Mouse (Mus musculus): ENCODE measurements around the gene Ccnd2. TPM values are rescaled to one million over a fixed set of nuclear protein-coding genes. Genes with fewer than 3 reads are reported as not detected.

The Ccnd2 gene
- total RNA-seq, 1 experiment from 2014 or later: 61.4 TPM

DNA sequence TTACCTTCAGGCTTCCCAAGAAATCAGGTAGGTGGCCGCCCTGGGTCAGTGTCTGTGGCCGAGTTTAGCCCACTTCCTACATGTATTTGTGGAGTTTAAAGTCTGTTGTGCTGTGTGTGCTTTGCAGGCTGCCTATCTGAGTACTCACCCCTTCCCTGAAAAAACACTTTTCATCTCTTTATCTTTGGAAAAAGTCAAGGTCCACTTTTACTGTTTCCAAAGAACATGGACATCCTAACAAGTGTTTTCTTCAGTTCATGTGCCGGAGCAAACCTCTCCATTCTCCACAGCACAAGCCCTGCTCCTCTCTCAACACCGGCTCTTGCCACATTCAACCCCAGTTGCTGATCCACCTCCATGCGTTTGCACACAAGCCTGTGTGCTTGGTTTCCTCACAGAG is 29.0 kb downstream of the Ccnd2 start:
- ATAC-seq (replicated peaks; ENCODE audit: insufficient number of reproducible peaks, low FRiP score, low TSS enrichment, poor library complexity, severe bottlenecking): no peak

DNA sequence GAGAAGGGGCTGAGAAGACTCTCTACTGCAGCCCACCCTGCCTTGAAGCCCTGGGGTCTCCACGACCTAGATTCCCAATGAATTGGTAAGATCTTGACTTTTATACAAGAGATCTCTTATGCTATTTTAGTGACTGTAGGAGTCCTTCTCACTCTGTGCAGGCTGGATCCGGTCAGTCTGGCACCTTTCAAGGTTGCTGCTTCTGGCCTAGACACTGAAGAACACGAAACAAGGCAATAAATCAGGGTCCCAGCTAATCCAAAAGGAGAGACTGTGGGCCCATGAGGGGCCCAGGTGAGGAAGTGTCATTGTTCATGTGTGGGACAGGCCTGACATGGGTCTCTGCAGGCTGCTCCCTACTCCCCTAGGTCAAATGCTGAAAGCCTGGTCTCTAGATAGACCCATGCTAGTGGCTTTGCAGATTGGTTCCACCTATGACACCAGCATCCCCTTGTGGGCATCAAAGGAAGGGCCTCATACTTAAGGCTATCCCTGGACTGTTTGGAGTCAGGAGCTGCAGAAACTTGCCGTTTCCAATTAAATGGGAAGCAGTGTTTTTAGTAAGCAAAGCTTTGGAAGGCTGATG is 29.7 kb downstream of the Ccnd2 start:
- no peak for ATAC-seq (replicated peaks; ENCODE audit: insufficient number of reproducible peaks, low FRiP score, low TSS enrichment, poor library complexity, severe bottlenecking)

DNA sequence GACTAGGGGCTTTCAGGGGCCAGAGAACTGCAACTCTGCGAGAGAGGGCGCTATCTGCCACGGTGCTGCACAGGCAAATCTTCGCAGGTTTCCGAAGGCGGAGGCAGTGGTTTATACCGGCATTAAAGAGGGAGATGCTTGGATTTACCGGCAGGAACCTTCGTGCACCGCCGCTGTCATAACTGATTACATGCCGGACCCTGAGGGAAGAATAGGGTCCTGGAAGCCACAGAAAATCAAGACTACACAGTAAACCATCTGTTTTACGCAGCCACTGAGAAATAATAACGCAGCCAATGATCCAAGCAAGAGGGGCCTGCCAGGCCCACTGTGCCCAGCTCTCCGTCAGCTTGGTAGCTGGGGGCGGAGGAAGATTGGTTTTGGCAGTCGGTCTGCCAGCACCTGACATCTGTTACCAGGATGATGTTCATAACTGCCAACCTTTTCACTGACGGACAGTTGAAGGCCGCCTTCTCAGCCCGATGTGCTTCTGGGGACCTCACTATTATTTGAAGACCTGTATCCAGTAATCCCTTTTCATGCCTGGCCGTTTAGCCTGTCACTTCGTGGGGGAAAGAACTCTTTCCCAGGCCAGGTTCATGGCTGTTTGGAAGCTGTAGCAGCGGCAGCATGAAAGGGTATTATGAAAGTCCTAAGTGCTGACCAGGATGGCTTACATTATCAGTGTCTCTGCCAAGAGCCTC is 37.1 kb downstream of the Ccnd2 start:
- no peak for ATAC-seq (replicated peaks; ENCODE audit: insufficient number of reproducible peaks, low FRiP score, low TSS enrichment, poor library complexity, severe bottlenecking)

DNA sequence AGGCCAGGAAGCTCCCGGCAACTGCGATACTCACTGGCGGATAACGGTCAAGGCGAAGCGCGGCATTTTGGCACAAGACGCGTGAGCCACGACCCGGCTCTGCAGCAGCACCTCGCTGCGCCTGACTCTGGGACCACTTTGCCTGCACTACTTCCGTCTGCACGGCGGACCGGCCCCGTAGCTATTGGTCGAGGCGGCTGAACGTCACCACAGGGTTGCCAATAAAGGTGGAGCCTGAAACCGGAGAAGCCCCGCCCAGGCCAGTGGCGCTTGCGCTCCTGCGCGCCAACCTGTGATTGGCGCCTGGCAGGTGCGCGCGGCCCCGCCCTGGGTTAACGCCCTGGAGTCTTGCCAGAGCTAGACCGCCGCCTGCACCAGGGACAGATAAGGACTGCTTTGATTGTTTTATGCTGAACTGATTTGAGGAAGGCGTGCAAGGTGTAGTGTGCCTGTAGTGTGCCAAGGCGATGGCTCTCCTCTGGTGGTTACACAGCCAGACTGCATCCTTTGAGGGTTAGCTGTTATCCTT is 42.5 kb downstream of the Ccnd2 start, which contains the start of gene Tigar:
Tigar (minus strand) TSS at position 156 of the 529 bp plus-strand sequence.
- ATAC-seq (replicated peaks; ENCODE audit: insufficient number of reproducible peaks, low FRiP score, low TSS enrichment, poor library complexity, severe bottlenecking): peak; percentile 95

DNA sequence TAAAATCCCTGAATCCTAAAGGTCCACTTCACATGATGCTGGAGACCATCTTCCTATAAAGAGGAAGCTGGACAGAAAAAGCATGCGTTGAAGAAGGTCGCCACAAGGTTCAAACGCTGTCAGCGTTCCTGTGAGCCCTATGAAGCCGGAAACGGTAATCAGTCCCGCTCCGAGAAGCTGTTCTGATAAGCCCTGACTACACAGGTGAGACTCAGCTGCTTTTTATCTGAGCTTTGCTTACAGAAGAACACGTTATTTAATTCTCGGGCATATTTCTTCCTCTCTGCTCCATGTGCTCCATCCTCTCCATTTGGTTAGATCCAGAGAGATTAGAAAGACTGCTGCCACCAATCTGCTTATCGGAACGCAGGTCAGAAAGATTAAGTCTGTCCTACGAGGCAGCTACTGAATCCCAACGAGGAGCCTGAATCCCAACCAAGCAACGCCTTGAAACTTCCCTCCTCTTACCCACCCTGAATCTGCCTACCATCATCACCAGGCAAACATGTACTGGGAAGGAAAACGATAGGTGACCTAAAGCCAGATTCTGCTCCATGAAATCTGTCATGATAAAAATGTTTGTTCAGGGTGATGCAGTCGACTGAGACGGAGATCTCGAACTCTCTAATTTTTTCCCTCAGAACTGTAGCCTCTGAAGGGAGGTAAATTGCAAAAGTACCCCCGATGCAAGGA is 43.5 kb downstream of the Ccnd2 start:
- no peak for ATAC-seq (replicated peaks; ENCODE audit: insufficient number of reproducible peaks, low FRiP score, low TSS enrichment, poor library complexity, severe bottlenecking)

DNA sequence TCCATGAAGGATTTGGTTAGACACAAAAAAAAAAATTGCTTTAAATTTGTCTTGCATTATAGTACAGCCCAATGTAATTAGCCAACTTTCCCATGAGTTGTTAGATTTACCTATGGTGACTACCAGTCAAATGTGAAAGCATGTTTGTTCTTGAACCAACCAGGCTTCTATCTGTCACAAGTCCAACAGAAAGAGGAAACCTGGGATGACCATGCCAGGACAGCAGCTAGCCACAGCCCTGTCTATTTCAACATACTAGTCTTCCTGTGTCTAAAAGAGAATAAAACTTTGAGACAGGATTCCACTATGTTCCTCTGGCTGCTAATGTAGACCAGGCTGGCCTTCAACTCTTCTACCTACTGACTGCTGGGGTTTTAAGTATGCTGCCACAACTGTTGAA is 44.6 kb downstream of the Ccnd2 start:
- no peak for ATAC-seq (replicated peaks; ENCODE audit: insufficient number of reproducible peaks, low FRiP score, low TSS enrichment, poor library complexity, severe bottlenecking)

DNA sequence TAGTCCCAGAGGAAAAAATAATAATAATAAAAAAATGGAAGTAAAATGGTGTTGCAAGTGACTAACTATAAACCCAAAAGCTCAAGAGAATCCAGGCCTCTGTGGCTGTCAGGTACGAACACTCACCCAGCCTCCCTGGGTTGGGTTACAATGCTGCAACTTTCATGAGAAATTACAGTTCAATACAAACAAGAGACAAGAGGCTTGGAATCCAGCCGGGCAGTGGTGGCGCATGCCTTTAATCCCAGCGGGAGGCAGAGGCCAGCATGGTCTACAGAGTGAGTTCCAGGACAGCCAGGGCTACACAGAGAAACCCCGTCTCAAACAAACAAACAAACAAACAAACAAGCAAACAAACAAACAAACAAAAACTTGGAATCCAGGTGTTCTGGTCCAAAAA is 45.3 kb downstream of the Ccnd2 start:
- ATAC-seq (replicated peaks; ENCODE audit: insufficient number of reproducible peaks, low FRiP score, low TSS enrichment, poor library complexity, severe bottlenecking): no peak

DNA sequence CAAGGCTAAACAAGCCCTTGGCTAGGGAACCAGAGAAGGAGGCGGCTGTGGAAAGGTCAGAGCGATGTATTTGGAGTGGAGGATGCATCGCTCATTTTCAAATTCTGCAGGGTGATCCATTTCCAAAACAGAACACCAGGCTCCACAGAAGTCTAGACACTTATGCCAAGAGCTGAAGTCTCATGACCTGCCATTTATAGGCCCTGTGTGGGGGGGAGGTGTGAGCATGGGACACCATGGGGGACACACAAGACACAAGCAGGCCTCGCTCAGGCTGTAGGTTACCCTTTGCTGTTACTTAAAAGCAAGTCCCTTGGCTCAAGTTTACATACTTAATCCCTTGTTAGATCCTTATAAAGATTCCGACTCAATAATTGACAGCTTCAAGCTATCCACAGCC is 45.8 kb downstream of the Ccnd2 start:
- ATAC-seq (replicated peaks; ENCODE audit: insufficient number of reproducible peaks, low FRiP score, low TSS enrichment, poor library complexity, severe bottlenecking): no peak

DNA sequence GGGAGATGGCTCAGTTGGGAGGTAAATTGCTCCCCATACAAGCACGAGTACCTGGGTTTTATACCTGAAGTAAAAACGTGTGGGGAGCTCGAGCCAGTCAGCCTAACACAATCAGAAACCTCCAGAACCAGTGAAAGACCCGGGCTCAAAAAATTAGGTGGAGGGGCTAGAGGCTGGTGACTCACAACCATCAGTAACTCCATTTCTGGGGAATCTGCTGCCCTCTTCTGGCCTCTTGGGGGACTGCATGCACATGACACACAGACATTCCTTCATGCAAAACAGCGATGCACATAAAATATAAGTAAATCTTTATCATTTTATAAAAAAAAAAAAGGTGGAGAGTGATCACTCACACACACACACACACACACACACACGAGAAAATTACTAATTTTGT is 46.9 kb downstream of the Ccnd2 start:
- ATAC-seq (replicated peaks; ENCODE audit: insufficient number of reproducible peaks, low FRiP score, low TSS enrichment, poor library complexity, severe bottlenecking): no peak

DNA sequence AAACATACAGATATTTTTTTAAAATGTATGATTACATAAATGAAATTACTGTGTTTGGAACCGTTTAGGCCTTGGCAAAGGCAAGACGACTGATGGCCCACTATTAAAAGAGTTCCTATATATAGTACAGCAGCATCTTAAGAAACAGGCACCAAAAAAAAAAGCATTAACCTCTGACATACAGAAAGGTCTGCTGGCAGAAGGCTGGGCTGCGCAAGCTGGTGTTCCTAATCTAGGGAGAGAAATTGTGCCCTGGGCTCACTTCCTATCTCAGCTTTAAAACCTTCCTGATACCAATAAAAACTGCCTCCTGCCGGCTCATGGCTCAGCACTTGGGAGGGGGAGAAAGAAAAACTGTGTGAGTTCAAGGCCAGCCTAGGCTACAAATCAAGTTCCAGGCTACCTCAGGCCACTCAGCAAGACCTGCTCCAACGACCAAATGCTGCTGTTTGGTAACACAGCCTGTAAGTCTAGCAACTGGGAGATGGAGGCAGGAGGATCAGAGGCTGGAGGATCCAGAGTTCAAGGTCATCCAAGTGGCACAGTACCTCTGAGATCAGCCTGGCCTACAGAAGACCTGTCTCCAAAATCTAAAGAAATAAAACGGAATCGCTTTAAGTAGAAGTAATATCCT is 47.5 kb downstream of the Ccnd2 start:
- ATAC-seq (replicated peaks; ENCODE audit: insufficient number of reproducible peaks, low FRiP score, low TSS enrichment, poor library complexity, severe bottlenecking): no peak

DNA sequence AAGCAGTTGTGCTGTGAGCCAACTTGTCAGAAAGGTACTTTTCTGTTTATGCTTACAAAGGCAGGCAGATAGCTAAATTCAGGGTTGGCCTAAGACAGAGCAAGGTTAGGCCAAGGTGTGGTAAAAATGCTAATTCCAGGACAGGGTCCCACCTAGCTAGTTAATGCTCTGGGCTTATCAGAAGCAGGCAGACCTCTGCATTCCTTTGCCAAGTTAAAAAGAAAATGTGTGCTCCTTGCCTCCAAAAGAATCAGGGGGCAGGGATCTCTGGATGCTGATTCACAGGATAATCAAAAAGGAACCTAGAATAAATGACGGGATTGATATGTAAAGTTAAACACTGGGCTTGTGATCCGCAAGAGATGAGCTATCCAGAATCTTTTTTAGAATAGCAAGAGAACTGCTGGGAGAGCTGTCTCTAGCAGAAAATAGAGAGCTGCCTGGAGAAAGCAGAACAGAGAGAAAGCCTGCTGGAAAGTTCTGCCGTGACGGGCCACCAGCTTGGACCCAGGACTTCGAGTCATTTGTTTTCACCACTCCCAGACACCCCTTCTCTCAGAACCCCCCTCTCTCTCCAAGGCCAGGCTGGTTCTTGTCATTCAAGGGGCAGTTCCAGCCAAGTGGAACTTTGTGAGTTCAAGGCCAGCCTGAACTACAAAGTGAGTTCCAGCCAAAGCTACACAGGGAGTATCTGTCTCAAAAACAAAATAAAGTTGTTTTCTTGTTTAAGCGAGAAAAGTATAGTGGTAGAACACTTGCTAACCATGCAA is 48.3 kb downstream of the Ccnd2 start:
- ATAC-seq (replicated peaks; ENCODE audit: insufficient number of reproducible peaks, low FRiP score, low TSS enrichment, poor library complexity, severe bottlenecking): no peak

DNA sequence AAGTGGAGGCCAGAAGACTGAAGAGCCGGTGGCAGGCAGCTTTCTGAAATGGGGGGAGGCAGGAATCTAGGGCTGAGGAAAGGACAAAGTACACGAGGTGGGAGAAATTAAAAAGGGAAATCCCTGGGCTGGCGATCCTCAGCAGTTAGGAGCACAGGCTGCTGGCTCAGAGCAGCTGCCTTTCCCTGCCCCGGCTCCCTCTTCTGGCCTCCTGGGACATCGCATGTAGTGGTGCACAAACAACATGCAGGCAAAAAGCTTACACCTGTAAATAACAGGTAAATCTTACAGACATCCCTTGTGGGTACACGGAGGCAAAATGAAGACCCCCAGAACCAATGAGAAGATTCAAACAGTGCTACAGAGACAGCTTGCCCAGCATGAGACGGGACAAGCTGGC is 57.4 kb downstream of the Ccnd2 start:
- no peak for ATAC-seq (replicated peaks; ENCODE audit: insufficient number of reproducible peaks, low FRiP score, low TSS enrichment, poor library complexity, severe bottlenecking)

DNA sequence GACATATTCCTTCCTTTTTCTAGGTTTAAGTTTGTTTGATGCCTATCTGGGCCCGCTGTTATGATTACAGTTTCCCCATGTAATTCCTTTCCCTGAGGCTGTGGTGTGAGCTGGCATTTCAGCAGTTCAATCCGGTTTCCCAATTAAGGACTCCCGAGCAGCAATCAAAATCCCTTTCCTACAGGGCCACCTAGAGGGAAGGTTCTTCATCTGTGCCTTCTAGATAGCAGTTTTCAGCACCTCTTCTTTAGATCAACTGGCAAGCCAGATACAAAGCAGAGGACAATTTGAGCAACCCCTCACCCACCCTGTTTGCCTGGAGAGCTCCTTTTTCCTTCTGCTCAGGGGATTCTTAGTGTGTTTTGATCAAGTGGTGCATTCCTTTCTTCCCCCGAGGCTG is 65.3 kb downstream of the Ccnd2 start:
- ATAC-seq (replicated peaks; ENCODE audit: insufficient number of reproducible peaks, low FRiP score, low TSS enrichment, poor library complexity, severe bottlenecking): no peak

DNA sequence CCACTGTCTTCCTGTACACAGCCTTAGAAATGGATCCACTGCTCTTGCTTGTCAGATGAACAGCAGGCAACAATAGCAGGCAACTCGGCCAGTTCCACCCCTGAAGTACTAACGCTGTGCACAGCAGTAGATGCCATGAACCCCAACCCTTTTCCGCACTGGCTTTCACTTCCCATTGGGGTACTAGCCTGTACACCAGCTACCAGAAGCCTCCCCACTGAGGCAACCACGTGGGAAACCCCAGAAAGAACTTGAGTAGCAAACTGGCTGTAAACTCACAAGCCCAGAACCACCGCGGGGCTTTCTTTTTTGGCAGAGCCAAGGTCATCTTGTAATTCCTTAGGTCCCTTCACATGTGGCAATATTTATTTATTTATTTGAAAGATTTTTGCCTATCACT is 70.2 kb downstream of the Ccnd2 start:
- no peak for ATAC-seq (replicated peaks; ENCODE audit: insufficient number of reproducible peaks, low FRiP score, low TSS enrichment, poor library complexity, severe bottlenecking)

DNA sequence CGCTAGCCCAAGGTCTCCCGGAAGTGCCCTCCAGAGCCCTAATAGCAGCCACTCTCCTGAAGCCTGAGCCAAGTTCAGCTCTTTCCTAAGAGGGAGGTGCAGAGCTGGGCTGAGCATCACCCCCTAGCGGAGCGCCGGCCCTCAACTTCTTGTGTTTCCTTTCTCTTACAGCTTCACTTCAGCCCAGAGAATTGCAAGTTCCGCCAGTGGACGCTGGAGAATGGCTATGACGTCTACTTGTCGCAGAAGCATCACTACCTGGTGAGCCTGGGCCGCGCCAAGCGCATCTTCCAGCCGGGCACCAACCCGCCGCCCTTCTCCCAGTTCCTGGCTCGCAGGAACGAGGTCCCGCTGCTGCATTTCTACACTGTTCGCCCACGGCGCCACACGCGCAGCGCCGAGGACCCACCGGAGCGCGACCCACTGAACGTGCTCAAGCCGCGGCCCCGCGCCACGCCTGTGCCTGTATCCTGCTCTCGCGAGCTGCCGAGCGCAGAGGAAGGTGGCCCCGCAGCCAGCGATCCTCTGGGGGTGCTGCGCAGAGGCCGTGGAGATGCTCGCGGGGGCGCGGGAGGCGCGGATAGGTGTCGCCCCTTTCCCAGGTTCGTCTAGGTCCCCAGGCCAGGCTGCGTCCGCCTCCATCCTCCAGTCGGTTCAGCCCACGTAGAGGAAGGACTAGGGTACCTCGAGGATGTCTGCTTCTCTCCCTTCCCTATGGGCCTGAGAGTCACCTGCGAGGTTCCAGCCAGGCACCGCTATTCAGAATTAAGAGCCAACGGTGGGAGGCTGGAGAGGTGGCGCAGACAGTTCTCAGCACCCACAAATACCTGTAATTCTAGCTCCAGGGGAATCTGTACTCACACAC is 71.9 kb downstream of the Ccnd2 start:
- ATAC-seq (replicated peaks; ENCODE audit: insufficient number of reproducible peaks, low FRiP score, low TSS enrichment, poor library complexity, severe bottlenecking): no peak
